Mouse (Mus musculus) kidney, postnatal 25 days (tissue): ENCODE results near the gene C130074G19Rik.
A peak's percentile ranks its signal among the peaks of the same experiment; 100 is the strongest.

Source experiments
- DNase-seq, 2 experiments: peaks; one replicate each; pipeline ENCODE4 v3.0.0; 2021; ENCODE audit warnings: mixed read lengths in 2 of 2

C130074G19Rik gene

GRCm38 (mm10) chr1:184837649-184838048 is 45.4 kb downstream of the C130074G19Rik start:
- DNase-seq, result no peak

- no peak for DNase-seq
These were observed 46.7 kb downstream of the C130074G19Rik start for GRCm38 (mm10) chr1:184836350-184836749.

- DNase-seq, result no peak
These were observed 49.5 kb downstream of the C130074G19Rik start for GRCm38 (mm10) chr1:184833499-184833898.

- DNase-seq, result peak in 1 of 2 experiments; percentile 62
These were observed 50.8 kb downstream of the C130074G19Rik start for GRCm38 (mm10) chr1:184832211-184832610.

GRCm38 (mm10) chr1:184829897-184830296 is 53.1 kb downstream of the C130074G19Rik start:
- no peak for DNase-seq

- DNase-seq, result peak; percentile 71 to 89
These were observed 55.8 kb downstream of the C130074G19Rik start for GRCm38 (mm10) chr1:184827175-184827701.

- peak in 1 of 2 experiments; percentile 68 for DNase-seq
These were observed 57.9 kb downstream of the C130074G19Rik start for GRCm38 (mm10) chr1:184825093-184825492.

- DNase-seq, result peak; percentile 97 to 98
These were observed 58.6 kb downstream of the C130074G19Rik start for GRCm38 (mm10) chr1:184824439-184824851.

GRCm38 (mm10) chr1:184822678-184823077 is 60.3 kb downstream of the C130074G19Rik start:
- DNase-seq, result peak in 1 of 2 experiments; percentile 71
